Mouse (Mus musculus): ENCODE data around the gene Nsun3. TPM values are rescaled to one million over a fixed set of nuclear protein-coding genes. Genes with fewer than 3 reads are reported as not detected.
A peak's percentile ranks its signal among the peaks of the same experiment; 100 is the strongest.

Nsun3 gene
- polyA plus RNA-seq (2016; fragmentation: Nextera tagmentation; extraction: Ambion mirVana), result 10.5 and 12.6 TPM in 2 replicates

DNA sequence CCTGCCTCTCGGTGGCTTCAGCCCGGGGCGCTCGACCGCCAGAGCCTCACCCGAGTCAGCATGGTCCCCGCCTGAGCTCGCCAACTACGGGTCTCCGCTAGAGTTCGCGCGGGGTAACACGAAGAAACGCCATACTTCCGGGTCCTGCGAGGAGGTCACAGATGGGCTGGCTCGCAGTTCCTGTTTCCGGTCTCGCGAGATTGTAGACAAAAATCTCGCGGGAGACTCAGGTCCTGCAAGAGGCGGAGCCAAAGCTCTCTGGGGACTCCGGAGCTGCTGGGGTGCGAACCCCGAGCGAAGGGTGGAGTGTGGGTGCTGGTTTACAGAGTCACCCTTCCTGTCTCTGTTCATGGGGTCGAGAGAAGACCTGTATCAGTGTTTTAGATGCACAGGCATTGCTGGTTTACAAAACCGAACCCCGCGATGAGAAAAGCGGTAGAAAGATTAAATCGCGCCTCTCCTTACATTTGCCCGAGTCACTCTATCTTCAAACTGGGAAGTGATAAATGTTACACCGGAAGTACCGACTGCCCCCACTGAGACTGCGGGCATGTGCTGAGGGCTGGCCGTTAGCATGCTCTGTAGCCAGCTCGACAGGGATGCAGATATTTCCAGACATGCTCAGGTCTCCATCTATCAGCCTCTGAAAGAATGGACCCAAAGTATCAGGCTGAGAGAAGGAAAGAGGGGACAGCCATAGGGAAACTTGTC, at the start of gene Nsun3:
TSS of gene Nsun3 (minus strand) at position 198 of the 711 bp plus-strand sequence.
- ATAC-seq (ENCODE audit: low FRiP score), result peak; percentile 96

DNA sequence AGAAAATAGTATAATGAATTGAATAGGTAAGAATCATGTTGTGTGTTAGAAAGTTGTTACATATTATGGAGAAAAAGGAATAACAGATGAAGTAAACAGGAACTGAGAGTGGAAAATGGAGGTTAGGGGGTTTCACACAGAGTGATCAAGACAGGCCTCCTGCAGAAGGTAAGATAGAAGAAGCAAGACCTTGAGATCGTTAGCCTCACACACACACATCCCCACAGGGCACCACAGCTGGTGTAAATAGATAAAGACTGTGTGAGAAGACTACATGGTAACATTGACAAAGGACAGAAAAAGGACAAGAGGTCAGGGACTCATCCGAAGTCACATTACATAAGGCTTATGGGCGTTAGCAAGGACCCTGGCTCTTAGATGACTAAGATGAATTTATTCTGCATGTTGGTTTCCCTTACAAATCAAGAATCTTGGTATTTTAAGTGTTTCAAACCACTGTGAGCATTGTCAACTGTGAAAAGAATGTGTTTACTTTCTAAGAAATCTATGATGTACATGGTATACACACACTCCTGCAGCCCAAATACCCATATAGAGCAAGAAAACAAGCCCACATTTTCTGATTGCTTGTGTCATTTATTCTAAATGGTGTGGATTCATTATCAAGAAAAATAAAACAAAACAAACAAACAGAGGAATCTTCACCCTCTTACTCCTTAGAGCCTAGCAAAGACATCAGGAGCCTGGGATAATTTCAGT, 47.6 kb upstream of the Nsun3 start:
- Histone ChIP-seq H3K4me2 (replicated peaks) (no peak overlapping the region), H3K27ac (no peak overlapping the region), H3K4me3 (no peak overlapping the region), H3K36me3 (no peaks in the 10 kb centered on the region), H3K9ac (no peak overlapping the region), H3K9me3 (replicated peaks) (no peaks in the 10 kb centered on the region), H3K4me1 (no peaks in the 10 kb centered on the region), H3K27me3 (no peaks in the 10 kb centered on the region)
- no peak for ATAC-seq (ENCODE audit: low FRiP score)
- 67% methylated on average over 3 of the region's 3 CpGs for WGBS

More for the DNA sequence above, at the start of gene Nsun3:
- Histone ChIP-seq H3K9ac (peak within 1 kb of the TSS; percentile 79), H3K4me1 (peaks cover 14% of the 10 kb centered on the region), H3K4me2 (replicated peaks) (peak within 1 kb of the TSS; percentile 71), H3K9me3 (replicated peaks) (no peaks in the 10 kb centered on the region), H3K27ac (peak within 1 kb of the TSS; percentile 88), H3K36me3 (no peaks in the 10 kb centered on the region), H3K27me3 (no peaks in the 10 kb centered on the region), H3K4me3 (peak within 1 kb of the TSS; percentile 78)
- WGBS, result 2% methylated on average over 41 of the region's 41 CpGs

DNA sequence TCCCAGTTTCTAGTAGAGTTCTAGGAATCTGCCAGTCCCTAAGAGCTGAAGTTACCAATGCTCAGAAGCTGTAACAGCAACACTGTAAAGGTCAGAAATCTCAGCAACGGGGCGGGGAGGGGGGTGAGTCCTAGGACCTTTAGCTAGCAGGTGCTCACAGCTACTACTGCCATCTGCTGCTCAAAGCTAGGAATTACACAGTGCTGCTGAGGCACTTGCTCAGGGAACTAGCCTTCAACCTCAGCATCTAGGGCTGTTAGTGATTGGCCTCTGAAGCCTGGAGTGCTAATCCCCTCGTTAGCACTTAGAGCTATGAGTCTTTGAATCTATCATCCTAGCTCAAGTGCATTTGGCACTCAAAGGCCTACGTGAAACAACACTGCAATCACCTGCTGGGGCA, 45.9 kb upstream of the Nsun3 start:
- ATAC-seq (ENCODE audit: low FRiP score), result no peak; the same call in 1 of the 2 replicates
- WGBS, result 24% methylated on average over 4 of the region's 4 CpGs
- H3K4me1 ChIP-seq, result no peaks in the 10 kb centered on the region
- no peaks in the 10 kb centered on the region for H3K27me3 ChIP-seq
- H3K4me3 ChIP-seq, result no peak overlapping the region
- H3K4me2 ChIP-seq (replicated peaks), result no peak overlapping the region
- no peaks in the 10 kb centered on the region for H3K36me3 ChIP-seq
- H3K9ac ChIP-seq, result no peak overlapping the region
- H3K27ac ChIP-seq, result no peak overlapping the region
- no peaks in the 10 kb centered on the region for H3K9me3 ChIP-seq (replicated peaks)

DNA sequence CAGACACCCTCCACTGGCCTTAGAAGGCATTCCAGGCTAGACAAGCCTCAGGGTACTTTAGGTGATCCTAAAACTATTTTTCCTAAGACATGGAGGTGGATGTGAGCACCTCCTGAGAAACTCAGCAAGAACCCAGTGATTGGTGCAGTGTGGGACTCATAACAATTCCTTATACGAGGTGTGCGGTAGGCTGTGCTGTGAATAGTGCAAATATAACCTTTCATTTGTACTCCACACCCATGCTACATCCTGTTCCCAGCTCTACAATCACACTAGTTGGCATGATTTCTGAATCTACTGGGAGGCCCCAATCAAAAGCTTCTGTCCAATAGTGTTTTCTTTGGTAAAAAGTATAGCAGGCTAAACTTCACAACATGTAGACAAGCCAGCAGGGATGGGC, 45.4 kb upstream of the Nsun3 start:
- Histone ChIP-seq H3K27me3 (no peaks in the 10 kb centered on the region), H3K4me1 (no peaks in the 10 kb centered on the region), H3K36me3 (no peaks in the 10 kb centered on the region), H3K9ac (no peak overlapping the region), H3K4me3 (no peak overlapping the region), H3K9me3 (replicated peaks) (no peaks in the 10 kb centered on the region), H3K27ac (no peak overlapping the region), H3K4me2 (replicated peaks) (no peak overlapping the region)
- WGBS, result 89% methylated on average over 2 of the region's 2 CpGs
- no peak for ATAC-seq (ENCODE audit: low FRiP score)

DNA sequence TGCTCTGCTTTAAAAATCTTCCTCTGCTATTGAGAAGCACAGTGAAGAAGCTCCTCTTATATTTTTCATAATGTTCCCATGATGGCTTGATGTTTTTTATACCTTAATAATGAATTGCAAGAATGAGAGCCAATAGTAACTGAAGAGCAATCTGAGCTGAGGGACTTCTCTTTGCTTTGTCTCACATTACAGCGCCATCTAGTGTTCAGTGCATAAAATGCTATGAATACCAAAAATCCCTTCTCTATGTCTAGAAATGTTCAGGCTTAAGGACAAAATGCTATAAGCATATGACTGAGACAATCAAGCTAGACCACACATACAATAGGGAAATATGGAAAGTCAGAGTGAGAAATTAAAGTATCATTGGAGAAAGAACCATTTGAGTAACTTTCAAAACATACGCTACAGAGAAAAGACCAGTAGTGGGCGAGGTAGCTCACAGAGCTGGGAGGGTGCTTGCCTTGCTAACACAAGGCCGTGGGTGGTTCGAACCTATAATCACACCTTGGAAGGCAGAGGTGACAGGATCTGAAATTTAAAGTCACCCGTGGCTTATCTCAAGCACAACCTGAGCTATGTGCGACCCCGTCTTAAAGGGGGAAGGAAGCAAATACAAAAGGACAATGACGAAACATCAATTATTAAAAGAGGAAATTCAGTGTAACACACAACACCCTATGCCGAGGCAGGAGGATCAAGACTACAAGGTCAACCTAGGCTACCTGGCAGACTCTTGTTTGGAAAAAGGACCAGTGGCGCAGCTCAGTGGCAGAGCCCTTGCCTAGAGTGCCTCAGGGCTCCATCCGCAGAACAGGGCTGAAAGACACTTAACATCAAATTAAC, 39.8 kb upstream of the Nsun3 start:
- Histone ChIP-seq H3K4me1 (no peaks in the 10 kb centered on the region), H3K36me3 (peaks cover 3% of the 10 kb centered on the region; the same call in 1 of the 2 replicates), H3K27ac (no peak overlapping the region), H3K27me3 (no peaks in the 10 kb centered on the region), H3K9ac (no peak overlapping the region), H3K4me2 (replicated peaks) (no peak overlapping the region), H3K4me3 (no peak overlapping the region), H3K9me3 (replicated peaks) (no peaks in the 10 kb centered on the region)
- 78% methylated on average over 12 of the region's 12 CpGs for WGBS
- peak; percentile 26; the same call in 1 of the 2 replicates for ATAC-seq (ENCODE audit: low FRiP score)

DNA sequence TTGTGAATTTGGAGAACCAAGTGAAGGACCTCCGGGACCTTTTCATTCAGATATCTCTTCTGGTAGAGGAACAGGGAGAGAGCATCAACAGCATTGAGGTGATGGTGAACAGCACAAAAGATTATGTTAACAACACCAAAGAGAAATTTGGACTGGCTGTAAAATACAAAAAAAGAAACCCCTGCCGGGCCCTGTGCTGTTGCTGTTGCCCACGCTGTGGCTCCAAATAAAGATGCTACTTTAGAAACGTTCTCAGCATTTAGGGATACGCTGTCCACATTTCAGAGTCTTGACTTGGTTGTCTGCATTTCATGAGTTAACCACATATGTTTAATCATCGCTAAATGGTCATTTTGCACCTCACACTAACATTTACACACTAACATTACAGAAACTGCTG, 35.9 kb upstream of the Nsun3 start:
- Histone ChIP-seq H3K27me3 (no peaks in the 10 kb centered on the region), H3K4me1 (no peaks in the 10 kb centered on the region), H3K9ac (no peak overlapping the region), H3K4me2 (replicated peaks) (no peak overlapping the region), H3K4me3 (no peak overlapping the region), H3K36me3 (peaks cover 3% of the 10 kb centered on the region; the same call in 1 of the 2 replicates), H3K9me3 (replicated peaks) (no peaks in the 10 kb centered on the region), H3K27ac (no peak overlapping the region)
- WGBS, result 92% methylated on average over 6 of the region's 6 CpGs
- no peak for ATAC-seq (ENCODE audit: low FRiP score)

DNA sequence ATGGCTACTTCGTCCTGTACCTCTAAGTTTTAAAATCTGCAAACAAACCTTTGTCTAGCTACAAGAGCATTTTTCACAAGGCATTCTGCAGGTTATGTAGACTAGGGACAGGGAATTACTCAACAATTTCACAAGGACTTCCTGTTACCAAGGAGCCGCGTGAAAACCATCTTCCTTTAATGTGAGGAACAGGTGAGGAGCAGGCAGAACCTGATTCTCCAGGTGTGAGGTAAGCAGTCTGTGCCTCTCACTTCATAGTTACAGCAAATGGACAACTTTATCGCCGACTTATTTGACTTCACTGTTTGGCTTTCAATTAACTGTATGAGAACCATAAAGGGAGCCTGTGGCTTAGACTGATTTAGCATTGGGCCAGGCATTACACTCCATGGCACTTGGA, 27.9 kb upstream of the Nsun3 start, which contains the start of gene Stx19:
TSS of gene Stx19 (plus strand) at position 186 of the 400 bp plus-strand sequence.
- Histone ChIP-seq H3K27ac (no peak within 1 kb of the TSS), H3K4me1 (no peaks in the 10 kb centered on the region), H3K27me3 (no peaks in the 10 kb centered on the region), H3K4me2 (replicated peaks) (no peak within 1 kb of the TSS), H3K9me3 (replicated peaks) (no peaks in the 10 kb centered on the region), H3K9ac (no peak within 1 kb of the TSS), H3K4me3 (no peak within 1 kb of the TSS), H3K36me3 (no peaks in the 10 kb centered on the region; the same call in 1 of the 2 replicates)
- 89% methylated on average over 5 of the region's 5 CpGs for WGBS
- no peak for ATAC-seq (ENCODE audit: low FRiP score)

DNA sequence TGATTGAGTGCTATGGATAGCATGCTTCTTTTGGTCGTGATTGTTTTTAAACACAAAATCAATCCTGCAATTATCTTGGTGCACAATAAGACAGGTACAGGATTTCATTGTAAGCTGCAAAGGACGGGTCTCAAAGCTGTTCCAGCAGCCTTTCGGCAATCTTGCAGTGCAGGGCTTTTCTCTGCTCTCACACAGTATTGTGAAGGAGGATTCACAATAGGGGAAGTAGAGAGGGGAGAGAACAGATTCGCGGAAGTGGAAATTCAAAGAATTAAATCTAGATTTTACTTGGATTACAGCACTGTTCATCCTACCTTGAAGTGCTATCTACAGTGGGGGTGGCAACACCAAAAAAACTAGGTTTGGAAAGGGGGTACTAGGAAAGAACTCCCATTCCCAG, 27.2 kb upstream of the Nsun3 start:
- Histone ChIP-seq H3K27ac (no peak overlapping the region), H3K4me3 (no peak overlapping the region), H3K9me3 (replicated peaks) (no peaks in the 10 kb centered on the region), H3K27me3 (no peaks in the 10 kb centered on the region), H3K9ac (no peak overlapping the region), H3K36me3 (no peaks in the 10 kb centered on the region; the same call in 1 of the 2 replicates), H3K4me2 (replicated peaks) (no peak overlapping the region), H3K4me1 (no peaks in the 10 kb centered on the region)
- no peak for ATAC-seq (ENCODE audit: low FRiP score)
- WGBS, result 86% methylated on average over 5 of the region's 5 CpGs

DNA sequence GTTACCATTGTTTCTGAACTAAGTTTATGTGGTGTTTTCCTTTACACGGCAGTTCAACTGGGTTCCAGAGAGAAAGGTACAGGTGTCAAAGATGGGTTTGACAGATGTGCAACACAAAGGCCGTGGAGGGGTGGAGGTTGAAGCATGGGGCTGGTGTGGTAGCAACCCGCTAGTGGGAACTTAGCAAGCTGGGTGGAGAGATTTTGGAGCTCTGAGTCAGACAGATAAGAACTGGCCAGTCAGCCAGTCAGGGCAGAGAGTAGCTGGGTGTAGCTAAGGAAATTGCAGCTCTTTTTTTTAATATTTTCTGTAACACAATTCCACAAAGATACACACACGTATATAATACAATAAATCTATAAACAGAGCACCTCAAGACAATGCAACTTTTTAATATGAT, 24.2 kb upstream of the Nsun3 start:
- Histone ChIP-seq H3K9me3 (replicated peaks) (no peaks in the 10 kb centered on the region), H3K9ac (no peak overlapping the region), H3K27ac (no peak overlapping the region), H3K4me3 (no peak overlapping the region), H3K4me2 (replicated peaks) (no peak overlapping the region), H3K36me3 (no peaks in the 10 kb centered on the region; the same call in 1 of the 2 replicates), H3K27me3 (no peaks in the 10 kb centered on the region), H3K4me1 (peaks cover 6% of the 10 kb centered on the region; the same call in 1 of the 2 replicates)
- WGBS, result 92% methylated on average over 4 of the region's 4 CpGs
- ATAC-seq (ENCODE audit: low FRiP score), result no peak

DNA sequence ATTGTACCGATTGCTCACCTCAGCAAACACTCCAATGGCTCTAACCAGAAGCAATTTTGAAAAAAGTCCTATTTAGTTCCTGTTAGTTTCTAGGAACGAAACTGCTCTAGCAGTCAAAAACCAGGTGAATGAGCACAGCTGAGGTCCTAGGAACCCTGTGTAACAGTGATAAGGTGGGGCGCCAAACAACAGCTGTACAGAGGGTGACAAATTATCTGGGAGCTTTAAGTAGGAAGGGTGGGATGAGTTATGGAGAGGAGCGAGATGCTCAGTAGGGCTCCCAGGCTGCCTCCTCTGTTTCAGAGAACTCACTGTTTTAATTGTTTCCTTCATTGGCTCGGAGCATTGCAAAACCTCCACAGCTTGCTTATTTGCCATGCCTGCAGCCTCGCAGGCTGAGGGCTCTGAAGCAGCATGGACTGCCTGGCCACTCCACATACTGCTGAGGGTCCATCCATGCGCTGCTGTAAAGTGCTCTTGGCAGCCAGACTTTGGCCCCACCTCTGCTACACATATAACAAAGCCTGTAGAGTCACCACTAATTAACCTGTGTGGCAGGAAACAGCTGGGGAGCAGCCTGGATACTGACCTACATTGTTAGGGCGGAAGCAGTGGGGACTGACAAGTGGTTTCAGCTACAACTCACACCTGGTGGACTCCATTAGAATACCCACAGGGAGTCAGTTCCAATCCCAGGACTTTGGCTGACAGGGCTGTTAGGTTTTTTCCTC, 20.8 kb upstream of the Nsun3 start:
- Histone ChIP-seq H3K9me3 (replicated peaks) (no peaks in the 10 kb centered on the region), H3K4me2 (replicated peaks) (no peak overlapping the region), H3K9ac (no peak overlapping the region), H3K4me1 (peaks cover 6% of the 10 kb centered on the region; the same call in 1 of the 2 replicates), H3K36me3 (peaks cover 4% of the 10 kb centered on the region; the same call in 1 of the 2 replicates), H3K27ac (no peak overlapping the region), H3K4me3 (no peak overlapping the region), H3K27me3 (no peaks in the 10 kb centered on the region)
- 70% methylated on average over 8 of the region's 8 CpGs for WGBS
- ATAC-seq (ENCODE audit: low FRiP score), result no peak

DNA sequence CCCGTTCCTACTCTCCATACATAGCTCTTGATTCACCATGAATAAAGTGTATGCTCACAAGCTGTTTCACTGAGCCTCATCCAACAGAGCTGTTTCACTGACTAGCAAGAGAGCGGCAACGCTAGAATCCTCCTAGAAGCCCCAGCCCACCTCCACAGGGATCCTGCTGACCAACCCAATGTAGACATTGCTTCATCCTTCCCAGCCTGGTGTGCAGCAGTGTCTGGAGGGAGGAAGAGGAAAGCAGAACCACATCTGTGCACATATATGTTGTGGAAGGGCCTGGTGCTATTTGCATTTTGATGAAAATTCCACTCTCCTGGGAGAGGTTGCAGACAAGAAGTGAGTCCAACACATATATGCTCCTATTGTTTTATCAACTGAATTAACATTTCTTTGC, 18.0 kb upstream of the Nsun3 start:
- Histone ChIP-seq H3K4me2 (replicated peaks) (no peak overlapping the region), H3K36me3 (peaks cover 13% of the 10 kb centered on the region; the same call in 1 of the 2 replicates), H3K9me3 (replicated peaks) (no peaks in the 10 kb centered on the region), H3K27me3 (no peaks in the 10 kb centered on the region), H3K9ac (no peak overlapping the region), H3K4me3 (no peak overlapping the region), H3K27ac (no peak overlapping the region), H3K4me1 (peaks cover 6% of the 10 kb centered on the region; the same call in 1 of the 2 replicates)
- WGBS, result 91% methylated on average over 3 of the region's 3 CpGs
- ATAC-seq (ENCODE audit: low FRiP score), result no peak
